Mouse (Mus musculus): ENCODE measurements at regions not wholly inside any gene's neighbourhood (a gene's known extent, or its start where the extent isn't known, plus 50 kb on each side); places are given as distances from the start of the nearest gene placed in this dataset.

- no peak for TF ChIP-seq GATA1 (IDR thresholded peaks at IDR 0.05; ENCODE audit: borderline replicate concordance, low read length)
- no peak for TF ChIP-seq FLI1 (IDR thresholded peaks at IDR 0.05; ENCODE audit: low read length)
These were observed 101.6 kb downstream of the Sec61b start for GRCm38 (mm10) chr4:47576011-47576410.
